Mouse (Mus musculus) 3T3-L1 (cell line): ENCODE results near the gene Gm15097.
"Not testable (repeated sequence)": the region's sequence is repeated elsewhere in the genome, so short reads cannot be mapped to it uniquely, and the experiment has no call there.

Experiments
- DNase-seq: peaks from one replicate; pipeline ENCODE4 v3.0.0-alpha.2; 2015; ENCODE audit warnings: low read depth, low spot score

Gene Gm15097

DNA sequence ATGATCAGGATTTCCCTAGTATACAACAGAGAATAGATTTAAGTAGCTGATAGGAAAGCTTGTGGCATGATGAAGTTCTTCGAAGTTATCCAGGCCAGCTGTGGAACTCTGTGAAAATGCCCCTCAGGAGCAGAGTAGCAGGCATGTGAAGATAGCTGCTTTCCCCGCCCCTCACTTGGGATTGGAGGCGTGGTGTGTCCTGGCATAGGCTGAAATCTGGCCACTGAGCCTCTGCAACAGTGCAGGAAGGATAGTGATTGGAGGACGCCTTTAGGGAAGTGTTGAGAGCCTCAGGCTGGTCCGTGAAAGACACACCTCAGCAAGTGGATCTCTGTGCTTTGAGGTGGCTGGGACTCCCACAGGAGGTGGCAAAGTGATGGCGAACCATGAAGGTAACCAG, at the start of gene Gm15097:
TSS of gene Gm15097 (plus strand) at position 301 of the 400 bp plus-strand sequence.
- DNase-seq: not testable (repeated sequence)

DNA sequence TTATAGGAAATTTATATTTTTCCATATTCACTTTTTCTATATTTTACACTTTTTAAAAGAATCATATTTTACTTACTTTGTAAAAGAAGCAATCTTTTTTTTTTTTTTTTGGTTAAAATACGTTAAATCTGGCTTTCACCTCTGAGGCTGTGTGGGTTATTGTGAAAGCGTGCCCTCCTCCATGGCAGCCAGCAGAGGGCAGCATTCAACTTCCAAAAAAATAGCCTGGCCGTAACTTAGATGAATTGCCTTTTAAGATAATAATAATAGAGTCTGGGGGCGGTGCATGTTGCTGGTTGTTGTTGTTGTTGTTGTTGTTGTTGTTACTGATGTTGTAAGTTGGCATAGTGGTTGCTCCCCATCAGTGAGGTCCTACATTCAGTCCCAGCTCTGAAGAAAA, 21.4 kb upstream of the Gm15097 start:
- peak; percentile 84 for DNase-seq

DNA sequence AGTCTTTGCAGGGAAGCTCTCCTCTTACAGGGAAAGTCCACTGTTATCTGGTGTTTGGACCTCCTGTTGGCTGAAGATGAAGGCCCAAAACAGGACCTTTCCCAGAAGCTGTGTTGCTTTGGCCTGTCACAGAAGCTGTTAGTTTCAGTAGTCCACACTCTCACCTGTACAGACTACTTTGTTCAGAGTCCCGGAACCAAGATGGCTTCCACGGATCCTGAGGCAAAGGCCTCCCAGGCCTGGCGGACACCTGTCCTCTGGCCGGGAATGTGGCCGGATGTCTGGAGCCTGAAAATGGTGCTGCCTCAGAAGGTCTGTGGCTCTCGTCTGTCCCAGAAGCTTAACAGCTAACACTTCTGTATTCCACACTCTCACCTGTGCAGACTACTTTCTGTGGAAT, 26.9 kb downstream of the Gm15097 start:
- not testable (repeated sequence) for DNase-seq
